11 mouse cellular contexts compared by ENCODE assay signal in the genomic region with DNA sequence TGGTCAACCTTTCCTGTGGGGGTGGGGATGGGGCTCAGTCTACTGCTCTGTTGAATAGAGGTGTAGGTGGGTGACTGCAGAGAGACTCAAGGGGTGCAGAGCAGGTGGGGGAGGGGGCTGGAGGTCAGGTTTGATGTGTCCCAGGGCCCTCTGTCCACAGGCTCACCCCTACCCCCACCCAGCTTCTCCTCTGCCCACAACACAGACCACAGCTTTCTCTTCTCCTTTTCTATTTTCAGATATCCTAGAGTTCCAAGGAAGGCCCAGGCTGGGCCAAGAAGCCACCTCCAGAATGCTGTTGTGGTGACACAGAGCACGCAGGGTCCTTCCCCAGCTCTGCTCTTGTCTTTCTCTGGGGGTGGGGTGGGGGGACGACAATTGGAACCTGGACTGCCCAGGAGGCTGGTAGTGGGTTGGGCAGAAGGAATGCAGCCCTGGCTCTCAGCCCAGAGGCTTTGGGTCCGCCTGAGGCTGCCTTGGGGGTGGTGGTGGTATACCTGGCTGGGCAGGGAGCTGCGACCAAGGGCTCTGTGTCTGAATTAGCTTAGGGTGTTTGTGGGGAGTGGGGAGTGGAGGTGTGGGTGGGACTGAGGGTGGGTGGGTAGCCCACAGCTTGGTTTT. TPM values are rescaled to one million over a fixed set of nuclear protein-coding genes. Genes with fewer than 3 reads are reported as not detected.
DNase-seq lines count a peak whose midpoint lies in the region; ATAC-seq lines count a peak whose summit lies in the region.
"Had no signal": no experiment of that assay in that cellular context is flagged by ENCODE, and none has a peak within 500 bp of the region (broad histone marks: within the 10 kb centered on the region; RNA-seq: fewer than 3 reads in every experiment).

No protein-coding gene starts in this region.

- no peak for ATAC-seq in embryonic facial prominence, embryonic 12.5 days (ENCODE audit: insufficient number of reproducible peaks, insufficient read depth, low FRiP score, low TSS enrichment)
- peak; percentile 56 for ATAC-seq in megakaryocyte progenitor cell, adult 5-6 weeks (replicated peaks; ENCODE audit: poor library complexity)

- no peaks in the 10 kb centered on the region for H3K36me3 ChIP-seq in embryonic facial prominence, embryonic 12.5 days
- H3K36me3 ChIP-seq: G1E; midbrain, embryonic 12.5 days had no signal

- H3K4me1 ChIP-seq in embryonic facial prominence, embryonic 12.5 days, result peaks cover 41% of the 10 kb centered on the region

- 46% methylated on average over 4 of the region's 4 CpGs for WGBS in embryonic facial prominence, embryonic 12.5 days

- H3K4me3 ChIP-seq in embryonic facial prominence, embryonic 12.5 days, result no peak overlapping the region
- H3K4me3 ChIP-seq: midbrain, embryonic 12.5 days had no signal

- no peak overlapping the region for H3K4me2 ChIP-seq in embryonic facial prominence, embryonic 12.5 days (replicated peaks)
- H3K4me2 ChIP-seq: midbrain, embryonic 12.5 days had no signal

- H3K9ac ChIP-seq in embryonic facial prominence, embryonic 12.5 days, result no peak overlapping the region
- H3K9ac ChIP-seq: midbrain, embryonic 12.5 days had no signal

- DNase-seq in layer of hippocampus, adult 11-12 months (ENCODE audit: low spot score), result peak; percentile 43
- no peak for DNase-seq in layer of hippocampus, adult 18-20 months (ENCODE audit: low spot score in 2 of 2)
- DNase-seq in kidney, postnatal 4 days, result peak; percentile 59 to 74
- no peak for DNase-seq in thymus, postnatal 14 days
- no peak for DNase-seq in Muller cell, postnatal 12 days (ENCODE audit: inconsistent ontology term)
- DNase-seq in cerebellum, adult 18-20 months, result no peak
- DNase-seq: right cerebral cortex, postnatal 4 days had no signal

- no peaks in the 10 kb centered on the region for H3K27me3 ChIP-seq in embryonic facial prominence, embryonic 12.5 days

- H3K27ac ChIP-seq in embryonic facial prominence, embryonic 12.5 days, result 0 out of 2 replicates have a peak overlapping the region, but pooled peaks have one; percentile 31
- H3K27ac ChIP-seq: midbrain, embryonic 12.5 days had no signal

- no peaks in the 10 kb centered on the region for H3K9me3 ChIP-seq in embryonic facial prominence, embryonic 12.5 days
- H3K9me3 ChIP-seq: G1E; midbrain, embryonic 12.5 days had no signal

RNA-seq across cellular contexts. Expression of gene Ptgs1, which starts 13.2 kb away (rescaled TPM):
- total RNA-seq in layer of hippocampus, adult 18-20 months (2021), result 10 to 100 TPM; 17.9 to 18.0 TPM
- polyA plus RNA-seq in embryonic facial prominence, embryonic 12.5 days (2016; fragmentation: Nextera tagmentation; extraction: Ambion mirVana), result 6.7 and 8.9 TPM in 2 replicates
- 32.0 and 36.6 TPM in 2 replicates for total RNA-seq in megakaryocyte progenitor cell, adult 5-6 weeks (2015)
- 40.4 and 40.5 TPM in 2 replicates for total RNA-seq in megakaryocyte progenitor cell, adult 5-6 weeks (2017)

Comparison
In these comparisons a context has a peak if more than half of its experiments do, and no peak if none do; other contexts are left out.
1. DNase-seq: peak in layer of hippocampus, adult 11-12 months (single experiment) and kidney, postnatal 4 days (2 of 2); none in layer of hippocampus, adult 18-20 months (0 of 2), thymus, postnatal 14 days (single experiment), Muller cell, postnatal 12 days (single experiment) and cerebellum, adult 18-20 months (0 of 2).